Mouse (Mus musculus) left cerebral cortex, postnatal 25 days (tissue): Measurements from ENCODE around the gene Olfml2a. TPM values are rescaled to one million over a fixed set of nuclear protein-coding genes. Genes with fewer than 3 reads are reported as not detected.
"Not testable (repeated sequence)": the region's sequence is repeated elsewhere in the genome, so short reads cannot be mapped to it uniquely, and the experiment has no call there.

Source experiments
- DNase-seq, 2 experiments: peaks; one replicate each; pipeline ENCODE4 v3.0.0; 2022; ENCODE audit warnings: low spot score in 2 of 2, mixed read lengths in 1 of 2
- intact Hi-C: fragments of 180-260 bp; cut with DNase I; formaldehyde crosslinking; loops from one replicate; pipeline ENCODE4 v1.15.1; 2025
- total RNA-seq, 2 experiments: library from RNA; stranded (reverse); gene quantifications; 2 replicates each; pipeline ENCODE4 v1.2.3; 2021

Gene Olfml2a
- total RNA-seq, 2 experiments from 2014 or later, result 1.9 to 2.3 TPM

- peak in 1 of 2 experiments; percentile 34 for DNase-seq
- intact Hi-C loops, result loop anchor here (5.0 kb wide), 1 partner anchor 363 kb away; the partner anchor contains the start of gene Psmb7
Measured at GRCm38 (mm10) chr2:39005574-39006079, 73.8 kb downstream of the Olfml2a start, which contains the start of gene Rpl35. Gene Rpl35 (minus strand): TSS chr2:39005624.

DNA sequence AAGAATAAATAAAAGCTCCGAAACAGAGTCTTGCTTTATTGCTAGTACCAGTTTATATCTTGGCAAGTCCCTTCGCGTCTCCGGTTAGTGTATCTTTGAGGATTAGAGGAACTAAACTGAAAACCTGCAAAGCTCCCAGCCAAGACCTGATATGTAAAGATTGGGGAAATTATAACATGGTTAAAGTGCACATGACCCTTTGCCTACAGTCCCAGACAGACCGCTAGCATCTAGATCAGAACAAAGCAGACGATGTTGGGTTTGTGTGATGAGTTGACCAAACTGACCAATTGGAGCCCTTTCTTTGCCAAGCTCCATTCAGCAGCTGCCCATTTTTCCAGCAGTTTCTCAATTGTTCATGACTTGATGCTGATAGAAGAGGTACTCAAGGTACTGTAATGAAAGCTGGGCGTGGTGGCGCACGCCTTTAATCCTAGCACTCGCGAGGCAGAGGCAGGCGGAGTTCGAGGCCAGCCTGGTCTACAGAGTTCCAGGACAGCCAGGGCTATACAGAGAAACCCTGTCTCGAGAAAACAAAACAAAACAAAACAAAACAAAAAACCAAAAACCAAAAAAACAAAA is 74.5 kb downstream of the Olfml2a start:
- no peak for DNase-seq
- intact Hi-C loops, result loop anchor here (5.0 kb wide), 1 partner anchor 364 kb away; the partner anchor contains the start of gene Psmb7

GRCm38 (mm10) chr2:39007865-39008264 is 76.1 kb downstream of the Olfml2a start:
- peak; percentile 95 to 97 for DNase-seq

DNA sequence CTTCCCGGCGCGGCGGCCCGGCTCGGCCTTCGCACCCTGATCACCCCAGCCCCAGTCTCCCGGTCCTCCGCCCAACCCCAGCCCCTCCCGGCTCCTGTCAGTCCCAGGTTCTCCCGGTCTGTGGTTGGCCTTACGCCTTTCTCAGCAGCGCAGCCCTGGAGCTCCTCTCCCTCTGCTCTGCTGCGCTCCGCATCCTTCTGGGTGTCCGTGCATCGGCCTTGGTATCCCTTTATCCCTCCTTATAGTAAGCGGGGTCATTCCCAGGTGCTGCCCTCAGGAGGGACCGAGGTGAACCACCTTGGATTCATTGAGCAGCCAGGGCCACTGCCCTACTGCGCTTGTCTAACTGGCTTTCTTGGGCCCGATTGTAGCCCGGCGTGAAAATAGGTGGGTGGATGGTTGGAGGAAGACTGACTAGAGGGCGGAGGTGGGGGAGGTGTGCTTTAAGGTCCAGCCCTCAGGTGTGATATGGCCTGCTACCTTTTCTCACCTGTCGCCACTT is 76.6 kb downstream of the Olfml2a start:
- DNase-seq, result peak in 1 of 2 experiments; percentile 47
- intact Hi-C loops, result loop anchor here (5.0 kb wide), 1 partner anchor 366 kb away; the partner anchor contains the start of gene Psmb7

More at GRCm38 (mm10) chr2:39007865-39008264, 76.1 kb downstream of the Olfml2a start:
- intact Hi-C loops, result loop anchor here (5.0 kb wide), 1 partner anchor 366 kb away; the partner anchor contains the start of gene Psmb7

- intact Hi-C loops, result loop anchor here (5.0 kb wide), 1 partner anchor 367 kb away; the partner anchor contains the start of gene Psmb7
Measured at GRCm38 (mm10) chr2:39008954-39009365, 77.2 kb downstream of the Olfml2a start.

DNA sequence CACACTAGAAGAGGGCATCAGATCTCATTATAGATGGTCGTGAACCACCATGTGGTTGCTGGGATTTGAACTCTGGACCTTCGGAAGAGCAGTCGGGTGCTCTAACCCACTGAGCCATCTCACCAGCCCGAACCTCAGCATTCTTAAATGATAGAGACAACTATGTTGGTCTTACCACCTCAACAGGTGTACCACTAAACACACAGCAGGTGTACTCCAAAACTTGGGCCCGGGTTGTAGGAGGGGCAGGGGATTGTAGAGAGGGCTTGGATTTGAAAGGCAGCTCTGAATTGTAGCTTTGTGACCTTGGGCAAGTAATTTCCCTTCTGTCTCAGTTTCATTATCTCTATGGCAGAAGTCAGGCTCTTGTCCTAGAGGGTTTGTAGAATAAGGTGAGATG is 78.4 kb downstream of the Olfml2a start:
- intact Hi-C loops, DNase-seq: not testable (repeated sequence)

More at GRCm38 (mm10) chr2:39008954-39009365, 77.2 kb downstream of the Olfml2a start:
- DNase-seq, result peak in 1 of 2 experiments; percentile 77

DNA sequence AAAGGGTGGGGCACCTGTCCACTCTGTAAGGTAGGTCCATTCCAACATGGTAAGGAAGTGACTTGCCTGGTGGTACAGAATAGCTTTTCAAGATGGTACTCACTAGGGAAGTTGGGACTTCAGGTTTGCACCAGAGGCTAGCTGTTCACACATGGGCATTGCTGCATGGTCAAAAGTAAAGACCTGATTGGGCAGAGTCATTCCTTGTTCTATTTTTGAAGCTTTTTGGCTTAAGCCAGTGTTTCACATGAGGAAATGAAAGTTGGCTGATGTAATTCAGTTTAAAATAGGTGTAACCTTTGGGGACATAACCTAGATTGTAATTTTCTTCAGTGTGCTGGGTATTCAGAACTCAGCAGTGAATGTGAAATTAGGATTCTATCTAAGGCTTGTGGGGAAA is 79.5 kb downstream of the Olfml2a start:
- intact Hi-C loops, result no loop called here
- peak in 1 of 2 experiments; percentile 30 for DNase-seq

DNA sequence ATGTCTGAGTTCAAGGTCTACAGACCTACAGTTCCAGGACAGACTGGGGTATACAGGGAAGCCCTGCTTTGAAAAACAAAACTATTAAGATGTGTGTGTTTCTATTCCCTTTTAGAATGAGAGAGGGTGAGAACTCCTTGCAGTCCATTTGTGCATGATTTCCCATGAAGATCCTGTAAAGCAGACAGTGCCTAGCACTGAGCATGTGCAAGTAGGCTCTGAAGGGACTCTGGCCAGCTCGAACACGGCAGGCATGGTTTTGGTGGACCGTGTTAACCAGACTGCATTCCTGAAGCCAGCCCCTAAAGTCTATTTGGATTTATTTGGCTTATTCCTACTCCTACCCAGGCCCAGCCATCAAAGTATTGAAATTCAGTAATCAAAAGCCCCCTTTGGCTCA is 80.2 kb downstream of the Olfml2a start:
- DNase-seq, result no peak
- intact Hi-C loops, result no loop called here

DNA sequence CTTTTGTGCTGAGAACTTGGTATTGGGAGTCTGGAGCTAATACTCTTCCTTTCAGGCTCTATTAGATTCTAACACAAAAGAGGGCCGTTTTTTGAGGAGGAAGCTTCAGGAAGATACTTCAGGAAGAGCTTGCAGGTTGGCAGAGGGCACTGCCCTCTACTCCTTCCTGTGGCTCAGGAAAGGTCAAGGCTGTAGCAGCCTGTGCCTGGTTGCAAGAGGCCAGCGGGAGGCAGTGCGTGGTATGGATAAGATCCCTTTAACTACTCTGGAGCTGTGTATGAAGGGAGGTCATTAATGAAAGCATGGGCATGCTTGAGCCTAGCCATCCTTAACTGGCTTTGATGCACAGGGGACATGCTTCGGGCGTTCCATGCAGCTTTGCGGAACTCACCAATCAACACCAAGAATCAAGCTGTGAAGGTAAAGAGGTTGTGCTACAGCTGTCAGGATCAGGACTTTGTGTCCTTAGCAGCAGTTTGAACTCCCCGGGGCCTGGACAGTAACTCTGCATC is 81.0 kb downstream of the Olfml2a start:
- intact Hi-C loops, result no loop called here
- no peak for DNase-seq

Other genes starting within 250 kb of the Olfml2a start
- gene Nr5a1, start 217.4 kb upstream of the Olfml2a start, total RNA-seq, result not detected
- gene Nr6a1, start 4.3 kb upstream of the Olfml2a start, total RNA-seq, result 1 to 10 TPM; 7.6 to 9.6 TPM
- gene Wdr38, start 65.5 kb downstream of the Olfml2a start, total RNA-seq, result under 1 TPM; 0.34 to 0.76 TPM
- 100 to 1,000 TPM; 104 to 114 TPM for gene Arpc5l, start 73.4 kb downstream of the Olfml2a start, total RNA-seq
- 100 to 1,000 TPM; 209 to 243 TPM for gene Rpl35, start 73.6 kb downstream of the Olfml2a start, total RNA-seq
- gene Golga1, start 133.6 kb downstream of the Olfml2a start, total RNA-seq, result 10 to 100 TPM; 31.2 to 37.5 TPM